Mouse (Mus musculus) thymus, adult 2 months (tissue): ENCODE measurements at regions not wholly inside any gene's neighbourhood (a gene's known extent, or its start where the extent isn't known, plus 50 kb on each side); places are given as distances from the start of the nearest gene placed in this dataset.

Experiments used
- DNase-seq: peaks from one replicate; pipeline ENCODE4 v3.0.0; 2021
- H3K27ac ChIP-seq: fragments of 200-500 bp; 2 replicates; pipeline ENCODE4 v1.5.1; 2012; ENCODE audit warnings: low read length, control low read depth; ENCODE audit not compliant: control insufficient read depth, insufficient read depth
- H3K27me3 ChIP-seq: fragments of 200-500 bp; 2 replicates; pipeline ENCODE4 v1.6.1; 2012; ENCODE audit warnings: mild to moderate bottlenecking, low read length, moderate library complexity, mixed read lengths; ENCODE audit not compliant: control insufficient read depth, insufficient read depth
- H3K36me3 ChIP-seq: fragments of 200-500 bp; 2 replicates; pipeline ENCODE4 v1.6.1; 2012; ENCODE audit warnings: mild to moderate bottlenecking, low read length, moderate library complexity; ENCODE audit not compliant: control insufficient read depth, insufficient read depth
- H3K4me1 ChIP-seq: fragments of 200-500 bp; replicated peaks from 2 replicates; pipeline ENCODE4 v1.6.1; 2012; ENCODE audit warnings: low read length; ENCODE audit not compliant: control insufficient read depth, insufficient read depth
- H3K4me3 ChIP-seq: fragments of 200-500 bp; 2 replicates; pipeline ENCODE4 v1.5.1; 2012; ENCODE audit warnings: mild to moderate bottlenecking, low read length, control low read depth, moderate library complexity; ENCODE audit not compliant: control insufficient read depth, insufficient read depth
- CTCF ChIP-seq: fragments of 200-500 bp; IDR thresholded peaks from 2 replicates; pipeline ENCODE4 v1.5.1; 2012; ENCODE audit warnings: mild to moderate bottlenecking, control low read depth, low read length, moderate library complexity, borderline replicate concordance; ENCODE audit not compliant: control insufficient read depth, poor library complexity, insufficient read depth; ENCODE audit errors: extremely low read depth
- POLR2A ChIP-seq: fragments of 200-500 bp; IDR thresholded peaks from 2 replicates; pipeline ENCODE4 v1.6.1; 2012; ENCODE audit warnings: mild to moderate bottlenecking, low read length, control low read depth, moderate library complexity; ENCODE audit not compliant: control insufficient read depth, poor library complexity, insufficient read depth; ENCODE audit errors: extremely low read depth
- WGBS: fragments of 180-500 bp; shearing (Covaris S2); methylation state at CpG from one replicate; pipeline ENCODE4 v1.1.7; 2018; 5-methylcytosine and 5-hydroxymethylcytosine counted together

DNA sequence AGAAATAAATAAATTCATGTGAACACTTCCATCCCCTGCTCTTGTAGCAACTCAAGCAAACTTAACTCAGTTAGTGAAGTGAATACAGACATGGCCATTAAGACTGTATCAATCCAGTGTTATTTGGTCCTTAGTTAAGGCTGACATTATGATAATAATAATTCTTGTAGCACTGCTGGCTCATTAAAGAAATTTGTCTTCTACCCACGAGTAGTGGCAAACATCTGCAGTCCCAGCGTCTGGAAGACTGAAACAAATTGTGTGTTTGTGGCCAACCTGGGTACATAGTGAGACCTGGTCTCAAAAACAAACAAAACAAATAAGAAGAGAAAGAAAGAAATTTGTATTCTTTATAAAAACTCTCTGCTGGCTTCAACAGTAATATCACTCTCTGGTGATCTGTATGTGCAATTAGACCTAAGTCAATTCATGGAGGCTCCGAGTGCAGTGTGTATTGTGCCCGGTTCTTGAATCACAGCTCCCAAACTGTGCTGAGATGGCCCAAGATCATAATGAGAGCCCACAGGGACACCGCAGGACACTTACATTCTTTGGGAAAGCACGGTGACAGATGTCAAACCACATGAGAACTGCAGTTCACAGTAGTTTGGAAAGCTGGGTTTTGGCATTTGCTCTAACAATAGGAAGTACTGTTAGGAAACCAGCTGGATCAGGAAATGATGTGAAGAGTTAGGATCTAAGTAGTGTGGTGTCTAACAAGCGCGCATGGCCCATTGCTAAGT, 376.9 kb upstream of the Kif2a start:
- no peak overlapping the region for H3K4me3 ChIP-seq
- TF ChIP-seq POLR2A (no peak), CTCF (no peak)
- no peaks in the 10 kb centered on the region for H3K4me1 ChIP-seq
- no peaks in the 10 kb centered on the region for H3K27me3 ChIP-seq
- no peaks in the 10 kb centered on the region for H3K36me3 ChIP-seq
- WGBS: 92% methylated on average over 8 of the region's 8 CpGs
- no peak overlapping the region for H3K27ac ChIP-seq
- DNase-seq: no peak

DNA sequence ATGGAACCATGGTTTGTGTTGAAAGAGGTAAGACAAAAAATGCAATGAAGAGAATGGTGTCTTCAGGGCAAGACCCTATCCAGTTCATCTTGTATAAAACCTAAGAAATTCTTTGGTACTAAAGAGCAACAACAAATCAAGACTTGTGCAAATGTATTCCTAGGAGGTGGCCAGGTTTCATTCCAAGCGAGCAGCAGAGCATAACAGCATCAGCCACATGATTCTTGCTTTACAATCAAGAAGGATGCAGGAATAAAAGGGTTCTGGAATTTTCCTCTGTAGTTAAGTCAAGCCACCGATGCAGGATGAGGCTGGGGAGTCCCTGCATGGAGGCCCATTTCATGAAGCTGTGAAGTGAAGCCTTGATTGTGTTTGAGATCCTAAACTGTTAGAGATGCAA, 374.1 kb upstream of the Kif2a start:
- Histone ChIP-seq H3K36me3 (no peaks in the 10 kb centered on the region), H3K4me3 (no peak overlapping the region), H3K27ac (no peak overlapping the region), H3K27me3 (no peaks in the 10 kb centered on the region), H3K4me1 (no peaks in the 10 kb centered on the region)
- WGBS: 86% methylated on average over 2 of the region's 2 CpGs
- TF ChIP-seq POLR2A (no peak), CTCF (no peak)
- DNase-seq: no peak

DNA sequence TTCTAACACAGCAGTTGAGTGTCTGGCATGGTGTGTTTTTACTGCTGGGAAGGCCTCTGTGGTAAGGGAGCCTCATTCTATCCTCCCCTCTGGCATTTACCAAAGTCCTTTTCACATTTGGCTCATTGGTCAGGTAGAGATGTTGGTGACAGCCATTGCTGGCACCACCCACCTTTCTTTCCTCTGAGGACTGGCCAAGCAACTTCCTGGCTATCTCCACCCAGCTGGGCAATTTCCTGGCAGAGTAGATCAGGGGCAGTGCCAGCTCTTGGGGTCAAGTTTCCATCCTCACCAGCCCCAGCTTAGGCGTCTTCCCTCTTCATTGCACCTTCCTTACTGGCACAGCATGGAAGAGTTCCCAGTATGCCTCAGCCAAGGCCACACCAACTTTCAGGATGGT, 372.5 kb upstream of the Kif2a start:
- 95% methylated on average over 1 of the region's 1 CpGs for WGBS
- Histone ChIP-seq H3K27me3 (no peaks in the 10 kb centered on the region), H3K36me3 (no peaks in the 10 kb centered on the region), H3K27ac (no peak overlapping the region), H3K4me1 (peaks cover 7% of the 10 kb centered on the region), H3K4me3 (no peak overlapping the region)
- no peak for DNase-seq
- TF ChIP-seq POLR2A (no peak), CTCF (no peak)

DNA sequence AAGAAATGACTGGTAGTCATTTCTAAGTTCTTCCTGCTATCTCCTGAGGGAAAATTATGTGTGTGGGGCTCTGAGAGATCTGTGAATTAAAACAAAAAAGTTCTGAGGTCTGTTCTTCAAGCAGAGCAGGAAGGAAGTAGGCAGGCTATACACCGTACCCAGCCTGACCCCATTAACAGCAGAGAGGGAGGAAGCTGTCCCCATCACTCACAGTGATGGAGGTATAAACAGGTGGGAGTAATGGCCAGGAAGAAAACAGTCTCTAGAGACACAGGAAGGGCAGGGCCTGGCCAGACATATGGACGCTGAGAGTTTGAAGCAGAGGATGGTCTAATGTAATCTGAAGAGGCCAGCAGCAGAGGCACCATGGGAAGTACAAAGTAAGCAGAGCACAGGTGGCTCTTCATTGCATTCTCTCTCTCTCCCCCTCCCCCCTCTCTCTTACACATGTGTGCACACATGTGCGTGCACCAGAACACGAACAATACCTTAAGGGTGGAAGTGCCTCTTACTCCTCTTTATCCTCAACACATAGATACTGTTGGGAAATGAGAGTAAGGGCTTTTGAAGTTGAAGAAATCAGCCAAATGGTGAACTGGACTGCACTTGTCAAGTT, 367.7 kb upstream of the Kif2a start:
- 27% methylated on average over 4 of the region's 4 CpGs for WGBS
- H3K4me3 ChIP-seq: no peak overlapping the region
- peaks cover 7% of the 10 kb centered on the region for H3K4me1 ChIP-seq
- no peaks in the 10 kb centered on the region for H3K27me3 ChIP-seq
- DNase-seq: peak; percentile 42
- H3K36me3 ChIP-seq: no peaks in the 10 kb centered on the region
- TF ChIP-seq POLR2A: no peak
- no peak for TF ChIP-seq CTCF
- peak overlapping the region; percentile 95 for H3K27ac ChIP-seq

DNA sequence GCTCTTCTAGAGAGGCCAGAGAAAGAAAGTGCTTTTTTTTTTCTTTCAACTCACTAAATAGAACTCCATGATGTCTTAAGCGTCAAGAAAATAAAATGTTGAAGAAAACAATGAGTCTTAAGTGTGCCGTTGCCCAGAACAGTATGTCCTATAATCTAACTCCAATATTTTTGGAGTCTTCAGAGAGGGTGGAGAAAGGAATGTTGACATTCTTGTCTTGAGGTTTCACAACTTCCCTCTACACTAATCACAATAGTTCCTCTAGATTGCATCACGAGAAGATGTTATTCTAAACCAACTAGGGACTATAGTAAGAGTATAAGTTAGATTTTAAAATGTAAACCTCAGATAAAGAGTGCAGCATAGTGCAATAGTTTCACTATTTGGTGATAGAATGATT, 367.1 kb upstream of the Kif2a start:
- H3K27me3 ChIP-seq: no peaks in the 10 kb centered on the region
- WGBS: 41% methylated on average over 3 of the region's 3 CpGs
- no peak overlapping the region; the same call in 1 of the 2 replicates for H3K27ac ChIP-seq
- peaks cover 7% of the 10 kb centered on the region for H3K4me1 ChIP-seq
- H3K4me3 ChIP-seq: no peak overlapping the region
- DNase-seq: no peak
- TF ChIP-seq CTCF (no peak), POLR2A (no peak)
- H3K36me3 ChIP-seq: no peaks in the 10 kb centered on the region

DNA sequence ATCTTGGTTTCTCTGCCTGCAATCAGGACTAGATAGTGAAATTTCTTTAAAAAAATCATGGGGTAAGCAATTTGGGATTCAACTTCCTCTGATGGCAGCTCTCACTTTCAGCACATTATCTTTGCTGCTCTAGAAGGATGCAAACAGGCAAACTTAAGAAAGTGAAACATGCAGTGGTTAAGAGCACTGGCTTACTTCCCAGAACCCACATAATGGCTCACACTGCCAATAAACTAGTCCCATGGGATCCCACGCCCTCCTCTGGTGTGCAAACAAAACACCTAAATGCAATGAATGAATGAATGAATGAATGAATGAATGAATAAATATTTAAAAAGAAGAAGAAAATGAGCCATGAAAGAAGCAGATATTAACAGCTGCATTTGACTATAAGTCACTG, 356.1 kb upstream of the Kif2a start:
- H3K27me3 ChIP-seq: no peaks in the 10 kb centered on the region; the same call in 1 of the 2 replicates
- H3K4me1 ChIP-seq: no peaks in the 10 kb centered on the region
- H3K27ac ChIP-seq: no peak overlapping the region
- H3K36me3 ChIP-seq: no peaks in the 10 kb centered on the region
- DNase-seq: no peak
- WGBS: 71% methylated on average over 1 of the region's 1 CpGs
- no peak overlapping the region for H3K4me3 ChIP-seq
- TF ChIP-seq CTCF (no peak), POLR2A (no peak)

DNA sequence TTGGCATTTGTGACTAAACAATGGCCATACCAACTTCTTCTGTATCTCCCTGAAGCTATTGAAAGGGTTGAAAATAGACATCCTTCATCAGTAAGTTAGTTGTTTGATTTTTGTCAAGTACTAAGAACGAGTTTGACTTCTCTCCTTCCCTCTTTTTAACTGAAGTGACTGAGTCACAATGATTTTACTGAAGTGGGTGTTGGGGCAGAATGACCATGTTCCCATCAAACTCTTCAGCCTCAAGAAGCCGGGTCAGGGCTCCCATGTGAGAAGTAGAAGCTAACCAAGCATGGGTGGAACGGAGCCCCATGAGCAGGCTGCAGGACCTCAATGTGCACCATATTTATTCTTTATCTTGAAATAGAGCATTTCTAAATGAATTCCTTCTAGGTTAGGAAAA, 350.7 kb upstream of the Kif2a start:
- DNase-seq: no peak
- Histone ChIP-seq H3K4me1 (no peaks in the 10 kb centered on the region), H3K27me3 (no peaks in the 10 kb centered on the region), H3K36me3 (no peaks in the 10 kb centered on the region), H3K4me3 (no peak overlapping the region), H3K27ac (no peak overlapping the region)
- TF ChIP-seq POLR2A (no peak), CTCF (no peak)
- WGBS: 90% methylated on average over 3 of the region's 3 CpGs
